Mouse (Mus musculus) heart, postnatal 0 days (tissue): ENCODE data around the gene Ltbp1. TPM values are rescaled to one million over a fixed set of nuclear protein-coding genes. Genes with fewer than 3 reads are reported as not detected.

ENCODE experiments used
- ATAC-seq: fragments of 200-750 bp; cut with Nextera tagmentation; 2 replicates; pipeline ENCODE4 v1.8.0; 2017; ENCODE audit warnings: low read depth, moderate number of reproducible peaks, moderate library complexity; ENCODE audit not compliant: insufficient read depth
- DNase-seq: peaks from one replicate; pipeline ENCODE4 v3.0.0-alpha.2; 2016; ENCODE audit warnings: low spot score
- H3K27ac ChIP-seq: fragments of 300-500 bp; sonication (generic); 2 replicates; pipeline ENCODE4 v1.5.1; 2014; ENCODE audit warnings: low read depth, mild to moderate bottlenecking
- H3K27me3 ChIP-seq: fragments of 300-500 bp; sonication (generic); 2 replicates; pipeline ENCODE4 v1.6.1; 2014; ENCODE audit warnings: low read length, mixed read lengths; ENCODE audit not compliant: control insufficient read depth, insufficient read depth
- H3K36me3 ChIP-seq: fragments of 300-500 bp; sonication (generic); replicated peaks from 2 replicates; pipeline ENCODE4 v1.6.1; 2014; ENCODE audit warnings: low read length, mixed read lengths; ENCODE audit not compliant: control insufficient read depth, insufficient read depth
- H3K4me1 ChIP-seq: fragments of 300-500 bp; sonication (generic); 2 replicates; pipeline ENCODE4 v1.6.1; 2014; ENCODE audit warnings: antibody characterized with exemption; ENCODE audit not compliant: control insufficient read depth, insufficient read depth
- H3K4me2 ChIP-seq: fragments of 300-500 bp; sonication (generic); 2 replicates; pipeline ENCODE4 v1.6.1; 2014; ENCODE audit warnings: low read depth, mild to moderate bottlenecking, low read length, moderate library complexity
- H3K4me3 ChIP-seq: fragments of 300-500 bp; sonication (generic); 2 replicates; pipeline ENCODE4 v1.5.1; 2014; ENCODE audit warnings: low read depth, low read length
- H3K9ac ChIP-seq: fragments of 300-500 bp; sonication (generic); replicated peaks from 2 replicates; pipeline ENCODE4 v1.6.1; 2014; ENCODE audit warnings: low read depth, low read length, mixed read lengths
- H3K9me3 ChIP-seq: fragments of 300-500 bp; sonication (generic); replicated peaks from 2 replicates; pipeline ENCODE4 v1.6.1; 2016; ENCODE audit warnings: low read length; ENCODE audit not compliant: control insufficient read depth
- CTCF ChIP-seq: IDR thresholded peaks from 2 replicates; pipeline ENCODE4 v1.5.1; 2016; ENCODE audit warnings: antibody characterized with exemption, control low read depth, low read depth
- EP300 ChIP-seq: IDR thresholded peaks from 2 replicates; pipeline ENCODE4 v1.6.1; 2016; ENCODE audit warnings: antibody characterized with exemption, low read depth
- WGBS: fragments of 180-500 bp; shearing (Covaris S2); extraction: QIAGEN DNeasy Blood & Tissue Kit; methylation state at CpG from one replicate; pipeline ENCODE4 v1.1.7; 2014; 5-methylcytosine and 5-hydroxymethylcytosine counted together
- polyA plus RNA-seq: library from polyadenylated mRNA; unstranded; fragments of >200 nt; fragmentation: Nextera tagmentation; extraction: Ambion mirVana; gene quantifications from 2 replicates; pipeline ENCODE4 v1.2.1, GENCODE M21; 2015
- total RNA-seq: library from RNA; depleted of rRNA; stranded (reverse); fragments of >200 nt; gene quantifications from 2 replicates; pipeline ENCODE4 v1.2.3, GENCODE M21; 2014; ENCODE audit warnings: low replicate concordance

Ltbp1 gene
- total and polyA plus RNA-seq, 2 experiments from 2014 or later, result 11.8 to 43.0 TPM

DNA sequence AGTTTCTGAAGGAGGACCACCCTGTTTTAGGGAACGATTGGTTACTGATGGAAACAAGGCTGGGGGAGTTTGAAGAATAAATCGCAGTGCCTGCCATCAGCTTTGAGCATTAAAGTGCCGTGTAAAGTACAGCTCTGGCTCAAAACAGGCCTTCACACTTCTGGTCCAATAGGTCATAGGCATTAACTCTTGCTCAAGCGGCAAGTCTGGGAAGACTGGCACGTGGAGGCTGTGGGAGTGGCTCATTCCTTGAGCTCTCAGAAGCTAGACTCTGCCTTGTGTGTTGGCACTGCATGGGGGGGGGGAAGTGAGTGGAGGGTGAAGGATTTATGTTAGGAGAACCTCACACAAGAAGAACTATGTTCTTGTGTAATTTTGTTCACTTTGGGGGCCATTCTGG, 363.2 kb downstream of the Ltbp1 start:
- WGBS, result 79% methylated on average over 5 of the region's 5 CpGs
- Histone ChIP-seq H3K4me2 (no peak overlapping the region), H3K9me3 (no peaks in the 10 kb centered on the region), H3K9ac (no peak overlapping the region), H3K27me3 (no peaks in the 10 kb centered on the region), H3K4me1 (no peaks in the 10 kb centered on the region), H3K36me3 (peaks cover 19% of the 10 kb centered on the region), H3K4me3 (no peak overlapping the region), H3K27ac (no peak overlapping the region)
- DNase-seq (no peak), ATAC-seq (no peak)
- TF ChIP-seq CTCF (no peak), EP300 (no peak)

DNA sequence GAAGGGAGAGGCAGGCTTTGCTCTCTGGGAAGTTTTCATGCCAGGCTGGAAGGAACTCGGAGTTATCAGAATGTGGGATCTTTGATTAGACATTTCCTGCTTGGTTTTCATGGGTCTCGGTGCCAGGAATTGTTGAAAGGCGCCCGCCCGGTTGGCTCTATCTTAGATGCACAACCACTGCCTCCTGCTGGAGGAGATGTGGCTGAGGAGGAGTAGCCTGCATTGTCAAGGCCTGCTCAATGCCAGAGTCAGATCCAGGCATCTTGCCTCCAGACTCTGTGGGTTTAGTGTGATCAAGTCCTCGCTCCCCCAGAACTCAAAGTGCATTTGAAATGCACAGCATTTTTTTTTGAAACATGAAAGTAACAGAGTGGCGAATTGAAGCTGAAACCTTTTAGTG, 364.0 kb downstream of the Ltbp1 start:
- ATAC-seq (no peak), DNase-seq (peak; percentile 27)
- H3K36me3 ChIP-seq, result peaks cover 11% of the 10 kb centered on the region
- no peak overlapping the region for H3K4me3 ChIP-seq
- WGBS, result 53% methylated on average over 7 of the region's 7 CpGs
- H3K27ac ChIP-seq, result no peak overlapping the region
- no peak for TF ChIP-seq EP300
- peak; percentile 43 for TF ChIP-seq CTCF
- no peak overlapping the region for H3K9ac ChIP-seq
- H3K4me1 ChIP-seq, result no peaks in the 10 kb centered on the region
- H3K27me3 ChIP-seq, result no peaks in the 10 kb centered on the region
- no peak overlapping the region for H3K4me2 ChIP-seq
- no peaks in the 10 kb centered on the region for H3K9me3 ChIP-seq

DNA sequence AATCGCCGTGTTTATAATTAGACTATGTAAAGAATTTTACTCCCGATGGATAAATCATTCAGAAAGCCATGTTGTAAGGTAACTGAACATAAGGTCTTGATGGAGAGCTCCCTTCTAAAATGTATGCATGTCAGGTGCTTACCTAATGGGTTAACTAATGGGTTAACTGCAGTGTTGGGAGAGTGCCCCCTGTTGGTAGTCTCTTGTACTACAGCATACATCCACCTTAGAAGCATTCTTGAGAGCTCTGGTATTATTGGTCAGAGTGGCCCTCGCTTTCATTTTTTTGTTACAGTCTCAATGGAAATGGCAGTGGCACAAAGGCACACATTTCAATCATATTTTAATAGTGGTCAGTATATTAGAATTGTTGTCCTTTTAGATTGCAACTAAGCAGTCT, 364.8 kb downstream of the Ltbp1 start:
- Histone ChIP-seq H3K4me3 (no peak overlapping the region), H3K36me3 (peaks cover 8% of the 10 kb centered on the region), H3K27ac (no peak overlapping the region), H3K4me2 (no peak overlapping the region), H3K9ac (no peak overlapping the region), H3K27me3 (no peaks in the 10 kb centered on the region), H3K4me1 (0 out of 2 replicates have a peak, but pooled peaks cover 5% of the 10 kb centered on the region), H3K9me3 (no peaks in the 10 kb centered on the region)
- ATAC-seq, result no peak
- no peak for TF ChIP-seq EP300
- peak; percentile 65 for TF ChIP-seq CTCF
- WGBS, result 85% methylated on average over 4 of the region's 4 CpGs
- no peak for DNase-seq

DNA sequence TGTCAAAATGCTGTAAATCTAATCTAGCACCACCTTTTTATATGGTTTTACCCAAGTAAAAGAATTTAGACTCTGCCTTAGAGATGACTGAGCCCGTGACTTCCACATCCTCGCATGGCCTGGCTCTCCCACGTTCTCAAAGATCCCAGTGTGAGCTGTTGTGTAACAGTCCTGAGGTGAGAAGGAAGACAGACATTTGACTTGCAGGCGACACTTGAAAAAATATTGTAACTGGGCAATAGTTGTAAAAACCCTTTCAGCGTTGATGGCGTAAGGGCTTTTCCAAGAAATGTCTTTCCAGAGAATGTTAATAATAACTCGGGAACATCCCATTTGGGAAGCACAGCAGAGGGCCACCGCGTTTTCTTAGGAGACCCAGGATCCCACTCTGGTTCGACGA, 366.3 kb downstream of the Ltbp1 start:
- Histone ChIP-seq H3K9ac (no peak overlapping the region), H3K27ac (no peak overlapping the region), H3K4me2 (no peak overlapping the region), H3K4me3 (no peak overlapping the region), H3K27me3 (no peaks in the 10 kb centered on the region), H3K4me1 (0 out of 2 replicates have a peak, but pooled peaks cover 5% of the 10 kb centered on the region), H3K9me3 (no peaks in the 10 kb centered on the region), H3K36me3 (no peaks in the 10 kb centered on the region)
- ATAC-seq (no peak), DNase-seq (no peak)
- TF ChIP-seq EP300 (no peak), CTCF (no peak)
- 83% methylated on average over 11 of the region's 11 CpGs for WGBS

DNA sequence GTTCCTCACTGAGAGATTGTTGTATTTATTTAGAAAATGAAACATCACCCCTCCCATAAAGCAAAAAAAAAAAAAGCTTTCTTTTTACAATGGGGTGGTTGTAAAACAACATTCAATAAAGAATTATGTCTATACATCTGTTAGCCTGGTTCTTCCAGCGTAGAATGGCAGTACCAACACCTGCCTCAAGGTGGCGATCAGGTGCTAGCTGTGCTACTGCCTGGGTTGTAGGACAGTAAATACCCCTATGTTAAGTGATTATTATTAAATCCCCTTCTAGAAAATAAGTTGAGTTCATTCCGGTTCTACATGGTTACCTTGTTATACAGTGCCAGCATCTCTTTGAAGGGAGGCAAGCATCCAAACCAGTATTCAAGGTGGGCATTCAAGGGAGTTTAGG, 367.0 kb downstream of the Ltbp1 start:
- Histone ChIP-seq H3K27me3 (no peaks in the 10 kb centered on the region), H3K9me3 (no peaks in the 10 kb centered on the region), H3K9ac (no peak overlapping the region), H3K27ac (no peak overlapping the region), H3K4me3 (no peak overlapping the region), H3K36me3 (no peaks in the 10 kb centered on the region), H3K4me1 (0 out of 2 replicates have a peak, but pooled peaks cover 5% of the 10 kb centered on the region), H3K4me2 (no peak overlapping the region)
- no peak for TF ChIP-seq EP300
- TF ChIP-seq CTCF, result peak; percentile 79
- no peak for DNase-seq
- 52% methylated on average over 3 of the region's 3 CpGs for WGBS
- no peak for ATAC-seq

DNA sequence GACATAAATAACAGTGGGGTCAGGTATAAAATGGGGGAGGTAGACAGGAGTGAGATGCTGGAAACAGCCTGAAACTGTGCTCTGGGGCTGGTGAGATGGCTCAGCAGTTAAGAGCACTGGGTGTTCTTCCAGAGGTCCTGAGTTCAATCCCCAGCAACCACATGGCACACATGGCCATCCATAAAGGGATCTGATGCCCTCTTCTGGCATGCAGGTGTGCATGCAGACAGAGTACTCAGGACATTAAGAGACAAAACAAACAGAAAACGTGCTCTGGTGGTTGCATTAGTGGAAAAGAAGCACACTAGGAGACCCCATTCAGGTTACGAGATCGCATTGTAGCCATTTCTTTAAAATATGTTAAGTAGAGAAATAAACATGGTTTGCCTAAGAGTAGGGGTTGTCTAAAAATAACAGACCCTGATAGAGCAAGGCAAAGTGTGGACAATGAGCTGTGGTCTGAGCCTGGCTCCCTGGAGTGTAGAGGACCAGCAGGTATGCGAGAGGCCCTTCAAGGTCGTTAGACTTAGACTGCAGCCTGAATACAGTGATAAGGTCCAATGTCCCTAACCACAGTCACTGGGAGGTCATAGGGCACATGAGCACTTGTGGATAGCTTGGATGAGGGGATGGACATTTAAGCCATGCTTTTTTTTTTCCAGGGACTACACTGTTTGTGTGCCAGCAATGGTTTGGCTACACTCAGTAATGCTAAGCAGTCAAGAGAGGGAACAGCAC, 369.1 kb downstream of the Ltbp1 start:
- Histone ChIP-seq H3K9me3 (no peaks in the 10 kb centered on the region), H3K27ac (no peak overlapping the region), H3K4me1 (0 out of 2 replicates have a peak, but pooled peaks cover 5% of the 10 kb centered on the region), H3K4me3 (no peak overlapping the region), H3K4me2 (no peak overlapping the region), H3K27me3 (no peaks in the 10 kb centered on the region), H3K36me3 (no peaks in the 10 kb centered on the region), H3K9ac (no peak overlapping the region)
- ATAC-seq (no peak), DNase-seq (no peak)
- 62% methylated on average over 5 of the region's 5 CpGs for WGBS
- TF ChIP-seq EP300 (no peak), CTCF (no peak)
